Mouse (Mus musculus): ENCODE data around the gene Pou2f1.

DNA sequence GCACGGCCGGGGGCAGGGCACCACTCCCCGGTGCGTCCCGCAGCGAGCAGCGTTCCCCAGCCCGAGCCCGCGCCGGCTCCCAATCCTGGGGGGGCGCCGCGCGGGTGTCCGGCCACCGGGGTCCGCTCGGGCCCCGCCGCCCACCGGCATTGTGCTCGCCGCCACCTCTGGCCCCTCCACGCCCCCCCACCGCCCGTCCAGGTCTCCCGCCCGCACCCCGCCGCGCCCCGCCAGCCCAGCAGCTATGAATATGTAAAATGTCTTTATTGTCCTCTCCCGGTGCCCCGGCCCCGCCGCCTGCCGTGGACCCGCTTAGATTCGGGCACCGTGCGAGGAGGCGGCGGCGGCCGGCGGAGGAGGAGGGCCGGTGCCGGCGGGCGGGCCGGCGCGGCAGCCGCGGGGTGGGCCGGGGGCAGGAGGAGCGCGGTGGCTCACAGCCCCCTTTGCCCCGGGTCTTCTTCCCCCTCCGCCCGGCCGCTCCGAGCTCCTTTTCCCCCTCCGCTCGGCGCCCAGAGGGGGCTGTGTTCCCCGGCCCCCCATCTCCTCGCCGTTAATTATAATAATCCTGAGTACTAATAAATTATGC lies 481 bp downstream of the Pou2f1 start:
- TF ChIP-seq CTCF (IDR thresholded peaks at IDR 0.05; ENCODE audit: low read depth, low read length) = no peak
- no peak for TF ChIP-seq POLR2A (IDR thresholded peaks at IDR 0.05; ENCODE audit: extremely low read depth, insufficient read depth, low read length)

Data from liver, adult 2 months (tissue).